Mouse (Mus musculus) hindbrain, postnatal 0 days (tissue): Measurements from ENCODE around the gene Rtn4rl1. TPM values are rescaled to one million over a fixed set of nuclear protein-coding genes. Genes with fewer than 3 reads are reported as not detected.
"Not testable (repeated sequence)": the region's sequence is repeated elsewhere in the genome, so short reads cannot be mapped to it uniquely, and the experiment has no call there.

Experiments used
- ATAC-seq: fragments of 200-750 bp; cut with Nextera tagmentation; 2 replicates; pipeline ENCODE4 v1.8.0; 2017; ENCODE audit warnings: mild to moderate bottlenecking, moderate TSS enrichment, moderate library complexity
- DNase-seq: peaks from one replicate; pipeline ENCODE4 v3.0.0-alpha.2; 2015; ENCODE audit warnings: low spot score
- H3K27ac ChIP-seq: fragments of 300-500 bp; sonication (generic); 2 replicates; pipeline ENCODE4 v1.5.1; 2014; ENCODE audit warnings: mild to moderate bottlenecking
- H3K27me3 ChIP-seq: fragments of 300-500 bp; sonication (generic); 2 replicates; pipeline ENCODE4 v1.6.1; 2014; ENCODE audit warnings: low read length, mixed read lengths; ENCODE audit not compliant: insufficient read depth
- H3K36me3 ChIP-seq: fragments of 300-500 bp; sonication (generic); 2 replicates; pipeline ENCODE4 v1.6.1; 2014; ENCODE audit warnings: low read length, mixed read lengths; ENCODE audit not compliant: insufficient read depth
- H3K4me1 ChIP-seq: fragments of 300-500 bp; sonication (generic); 2 replicates; pipeline ENCODE4 v1.6.1; 2014; ENCODE audit warnings: antibody characterized with exemption, low read length, mixed read lengths; ENCODE audit not compliant: insufficient read depth
- H3K4me2 ChIP-seq: fragments of 300-500 bp; sonication (generic); 2 replicates; pipeline ENCODE4 v1.6.1; 2014; ENCODE audit warnings: low read depth, mild to moderate bottlenecking, low read length, moderate library complexity, mixed read lengths
- H3K4me3 ChIP-seq: fragments of 300-500 bp; sonication (generic); 2 replicates; pipeline ENCODE4 v1.5.1; 2014; ENCODE audit warnings: low read length
- H3K9ac ChIP-seq: fragments of 300-500 bp; sonication (generic); replicated peaks from 2 replicates; pipeline ENCODE4 v1.6.1; 2014; ENCODE audit warnings: mild to moderate bottlenecking, low read length, moderate library complexity, mixed read lengths
- H3K9me3 ChIP-seq: fragments of 300-500 bp; sonication (generic); 2 replicates; pipeline ENCODE4 v1.6.1; 2016; ENCODE audit warnings: low read length, mixed read lengths
- CTCF ChIP-seq: IDR thresholded peaks from 2 replicates; pipeline ENCODE4 v1.5.1; 2016; ENCODE audit warnings: antibody characterized with exemption, control low read depth, low read depth
- WGBS: fragments of 180-500 bp; shearing (Covaris S2); extraction: QIAGEN DNeasy Blood & Tissue Kit; methylation state at CpG from one replicate; pipeline ENCODE4 v1.1.7; 2014; 5-methylcytosine and 5-hydroxymethylcytosine counted together
- polyA plus RNA-seq: library from polyadenylated mRNA; unstranded; fragments of >200 nt; fragmentation: Nextera tagmentation; extraction: Ambion mirVana; gene quantifications from 2 replicates; pipeline ENCODE4 v1.2.1, GENCODE M21; 2015
- total RNA-seq: library from RNA; depleted of rRNA; stranded (reverse); fragments of >200 nt; gene quantifications from 2 replicates; pipeline ENCODE4 v1.2.3, GENCODE M21; 2014

Gene Rtn4rl1
- total and polyA plus RNA-seq, 2 experiments from 2014 or later: 10.7 to 13.4 TPM

DNA sequence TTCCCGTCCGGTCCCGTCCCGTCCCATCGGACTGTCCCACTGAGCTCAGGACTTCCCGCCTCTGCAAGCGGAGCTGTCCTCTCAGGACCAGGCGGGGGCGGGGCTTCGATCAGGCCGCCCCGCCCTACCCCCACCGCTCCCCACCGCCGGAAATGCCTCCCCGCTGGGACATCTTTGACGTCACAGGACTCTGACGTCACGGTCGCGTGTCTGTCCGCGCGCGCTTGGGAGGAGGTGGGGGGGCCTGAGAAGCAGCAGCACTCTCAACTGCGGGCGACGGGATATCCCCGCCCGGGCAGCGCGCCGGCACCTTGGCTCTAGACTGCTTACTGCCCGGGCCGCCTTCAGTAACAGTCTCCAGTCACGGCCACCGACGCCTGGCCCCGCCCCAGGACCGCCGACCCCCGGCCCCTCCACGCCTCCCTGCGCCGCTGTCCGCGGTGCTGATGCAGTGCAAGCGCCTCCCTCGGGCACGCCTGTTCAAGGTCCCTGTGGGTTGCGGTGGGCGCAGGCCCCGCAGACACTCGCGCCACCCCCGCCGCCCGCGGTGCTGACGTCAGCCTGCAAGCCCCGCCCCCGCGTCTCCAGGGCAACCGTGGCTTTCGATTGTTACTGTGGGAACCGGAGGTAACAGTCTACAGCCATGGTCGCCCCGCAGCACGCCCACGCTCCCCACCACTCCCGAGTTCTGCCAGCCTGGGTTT, 20.3 kb upstream of the Rtn4rl1 start:
- peak overlapping the region; percentile 55 for H3K9ac ChIP-seq
- peak overlapping the region; percentile 50 for H3K4me3 ChIP-seq
- H3K27me3 ChIP-seq: peaks cover 9% of the 10 kb centered on the region; the same call in 1 of the 2 replicates
- H3K27ac ChIP-seq: peak overlapping the region; percentile 76
- TF ChIP-seq CTCF: no peak
- under 1% methylated on average over 67 of the region's 71 CpGs for WGBS
- peaks cover 21% of the 10 kb centered on the region for H3K4me1 ChIP-seq
- ATAC-seq (peak; percentile 72), DNase-seq (peak; percentile 92)
- peak overlapping the region; percentile 67 for H3K4me2 ChIP-seq
- H3K36me3 ChIP-seq: no peaks in the 10 kb centered on the region
- H3K9me3 ChIP-seq: no peaks in the 10 kb centered on the region

DNA sequence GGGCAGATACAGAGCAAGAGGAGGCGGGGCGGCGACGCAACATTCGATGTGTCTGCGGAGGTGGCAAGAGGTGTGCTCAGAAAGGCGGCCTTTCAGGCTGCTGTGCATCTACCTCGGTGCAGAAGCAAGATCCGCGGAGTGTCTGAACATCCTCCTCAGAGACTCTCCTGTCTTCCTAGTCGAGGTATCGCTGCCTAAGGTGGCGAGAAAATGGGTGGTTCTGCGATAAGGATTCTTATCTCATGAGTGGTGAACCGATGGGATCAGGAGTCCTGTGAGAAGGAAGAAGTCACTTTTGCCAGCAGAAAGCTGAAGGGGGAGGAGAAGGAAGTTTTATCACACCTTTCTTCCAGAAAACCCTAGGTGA, 19.8 kb upstream of the Rtn4rl1 start:
- Histone ChIP-seq H3K9me3 (no peaks in the 10 kb centered on the region), H3K36me3 (no peaks in the 10 kb centered on the region), H3K27me3 (peaks cover 5% of the 10 kb centered on the region; the same call in 1 of the 2 replicates), H3K4me3 (peak overlapping the region; percentile 50), H3K4me1 (peaks cover 16% of the 10 kb centered on the region), H3K9ac (peak overlapping the region; percentile 55), H3K4me2 (peak overlapping the region; percentile 67), H3K27ac (peak overlapping the region; percentile 76; the same call in 1 of the 2 replicates)
- no peak; the same call in 1 of the 2 replicates for TF ChIP-seq CTCF
- WGBS: 2% methylated on average over 15 of the region's 15 CpGs
- ATAC-seq (no peak), DNase-seq (no peak)

DNA sequence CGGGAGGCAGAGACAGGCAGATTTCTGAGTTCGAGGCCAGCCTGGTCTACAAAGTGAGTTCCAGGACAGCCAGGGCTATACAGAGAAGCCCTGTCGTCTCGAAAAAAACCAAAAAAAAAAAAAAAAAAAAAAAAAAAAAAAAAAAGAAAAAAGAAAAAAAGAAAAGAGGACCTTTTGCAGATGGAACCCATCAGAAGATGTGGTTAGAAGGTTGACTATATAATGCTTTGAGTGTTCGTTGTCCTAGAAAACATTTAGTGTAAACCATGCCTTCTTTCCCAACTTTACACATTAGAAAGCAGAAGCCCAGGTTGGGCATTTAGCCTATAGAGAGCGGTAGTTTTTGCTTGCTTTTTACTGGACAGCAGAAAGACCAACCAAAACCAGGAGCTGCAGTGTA, 19.0 kb upstream of the Rtn4rl1 start:
- H3K9ac ChIP-seq, H3K9me3 ChIP-seq, ATAC-seq, H3K4me3 ChIP-seq, DNase-seq, H3K27me3 ChIP-seq, H3K4me2 ChIP-seq, H3K36me3 ChIP-seq, H3K27ac ChIP-seq: not testable (repeated sequence)
- WGBS: 78% methylated on average over 6 of the region's 6 CpGs
- H3K4me1 ChIP-seq: peaks cover 14% of the 10 kb centered on the region

DNA sequence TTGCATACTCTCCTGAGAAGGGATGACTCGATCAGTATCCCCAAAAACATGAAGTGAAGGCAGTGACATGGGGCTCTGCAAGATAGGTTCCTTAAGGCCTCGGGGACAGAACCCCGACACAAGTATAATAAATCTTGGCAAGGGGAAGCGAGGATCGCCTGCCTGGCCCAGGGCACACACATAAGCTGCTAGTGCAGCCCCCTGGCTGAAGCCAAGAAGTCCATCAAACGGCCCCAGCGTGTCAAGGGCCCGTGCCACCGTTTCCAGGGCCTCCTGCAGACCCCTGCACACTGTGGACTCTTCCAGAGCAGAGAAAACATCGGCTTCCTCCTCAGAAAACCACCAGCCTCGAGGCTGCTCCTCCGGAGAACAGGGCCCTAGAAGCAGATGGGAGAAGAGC, 15.6 kb upstream of the Rtn4rl1 start:
- TF ChIP-seq CTCF: no peak
- WGBS: 59% methylated on average over 12 of the region's 12 CpGs
- Histone ChIP-seq H3K27me3 (no peaks in the 10 kb centered on the region), H3K9me3 (no peaks in the 10 kb centered on the region), H3K9ac (peak overlapping the region; percentile 86), H3K36me3 (peaks cover 14% of the 10 kb centered on the region), H3K4me3 (peak overlapping the region; percentile 74), H3K27ac (peak overlapping the region; percentile 84; the same call in 1 of the 2 replicates), H3K4me1 (peaks cover 10% of the 10 kb centered on the region), H3K4me2 (peak overlapping the region; percentile 82)
- ATAC-seq (no peak), DNase-seq (no peak)

DNA sequence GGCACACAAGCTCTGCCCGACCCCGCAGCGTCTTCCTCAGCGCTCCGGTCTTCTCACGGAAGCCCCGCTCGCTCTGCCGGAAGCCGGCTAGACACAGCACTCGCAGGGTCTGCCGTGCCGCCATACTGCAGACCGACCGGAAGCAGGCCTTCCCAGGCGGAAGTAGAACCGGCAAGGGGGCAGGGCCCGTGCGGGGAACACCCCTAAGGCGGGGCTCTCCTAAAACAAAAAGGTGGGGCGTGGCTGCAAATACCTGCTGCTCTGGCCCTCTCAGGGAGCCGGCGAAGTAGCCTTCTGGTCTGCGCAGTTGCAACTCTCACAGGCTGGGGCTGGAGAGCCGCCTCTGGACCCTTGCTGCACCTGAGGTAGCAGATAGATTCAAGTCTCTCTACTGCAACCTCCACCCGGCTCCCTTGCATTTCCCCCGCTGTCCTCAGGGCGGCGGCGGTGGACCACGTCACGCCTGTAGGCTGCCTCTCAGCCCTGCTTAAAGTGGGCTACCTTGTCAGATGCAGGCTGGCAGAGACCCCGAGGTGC, 14.8 kb upstream of the Rtn4rl1 start, which contains the start of gene Ovca2:
Gene Ovca2 (minus strand): TSS at position 164 of the 537 bp plus-strand sequence.
- Histone ChIP-seq H3K9me3 (no peaks in the 10 kb centered on the region), H3K27ac (peak within 1 kb of the TSS; percentile 84), H3K27me3 (no peaks in the 10 kb centered on the region), H3K36me3 (peaks cover 16% of the 10 kb centered on the region), H3K4me1 (peaks cover 9% of the 10 kb centered on the region), H3K9ac (peak within 1 kb of the TSS; percentile 86), H3K4me2 (peak within 1 kb of the TSS; percentile 82), H3K4me3 (peak within 1 kb of the TSS; percentile 74)
- whole genome bisulfite sequencing: under 1% methylated on average over 33 of the region's 33 CpGs
- ATAC-seq (peak; percentile 97), DNase-seq (peak; percentile 95)
- peak; percentile 98 for TF ChIP-seq CTCF

DNA sequence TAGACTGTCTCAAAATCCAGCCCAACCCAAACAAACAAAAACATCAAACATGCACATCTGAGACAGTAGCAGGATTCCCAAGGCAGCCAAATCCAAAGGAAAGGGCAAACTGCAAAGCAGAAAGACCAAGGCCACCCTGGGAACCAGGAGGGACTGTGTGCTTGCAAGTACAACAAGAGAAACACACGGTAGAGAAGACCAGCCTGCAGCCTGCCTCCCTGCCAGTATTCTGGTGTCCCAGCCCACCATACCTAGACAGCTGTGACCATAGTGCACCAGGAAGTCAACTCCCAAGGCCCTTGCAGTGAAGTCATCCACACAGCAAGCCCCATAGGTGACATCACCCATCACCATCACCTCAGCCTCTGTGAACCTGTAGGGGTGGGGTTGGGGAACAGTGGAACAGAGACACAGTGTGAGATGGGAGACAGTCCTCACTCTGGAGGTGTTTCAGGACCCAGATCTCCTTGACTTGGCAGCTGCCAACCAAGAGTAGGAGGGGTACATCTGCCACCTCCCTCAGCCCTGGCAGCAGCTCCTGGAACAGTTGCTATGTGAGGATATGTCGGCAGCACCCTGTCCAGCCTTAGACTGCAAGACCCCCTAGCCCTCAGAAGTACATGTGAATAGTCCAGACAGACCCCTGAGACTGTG, 9.5 kb upstream of the Rtn4rl1 start:
- Histone ChIP-seq H3K4me2 (no peak overlapping the region), H3K36me3 (peaks cover 16% of the 10 kb centered on the region), H3K4me3 (no peak overlapping the region), H3K9me3 (no peaks in the 10 kb centered on the region), H3K27me3 (no peaks in the 10 kb centered on the region), H3K9ac (no peak overlapping the region), H3K4me1 (peaks cover 3% of the 10 kb centered on the region; the same call in 1 of the 2 replicates), H3K27ac (no peak overlapping the region)
- ATAC-seq (no peak), DNase-seq (no peak)
- 68% methylated on average over 2 of the region's 2 CpGs for WGBS
- no peak for TF ChIP-seq CTCF
